Mouse (Mus musculus): Measurements from ENCODE around the gene Gm17026.

Gm17026 gene

GRCm38 (mm10) chr14:42259948-42260347 lies at the start of gene Gm17026:
TSS of gene Gm17026 (minus strand) at chr14:42260048.
- in situ Hi-C loops (cut with MboI, MseI), result loop anchor here (5.0 to 10.0 kb wide), 2 partner anchors 337 to 1425 kb away; partner anchors contain the start of gene Gm17124

GRCm38 (mm10) chr14:42297258-42297657 lies 37.4 kb upstream of the Gm17026 start, which contains the start of gene Gm9611:
TSS of gene Gm9611 (minus strand) at chr14:42297358.
- in situ Hi-C loops (cut with MboI, MseI), result loop anchor here (5.0 kb wide), 1 partner anchor 345 kb away; the partner anchor contains the start of gene Gm3633

- in situ Hi-C loops (cut with MboI, MseI), result loop anchor here (10.0 kb wide), 1 partner anchor 702 kb away; no protein-coding TSS in a partner anchor
These were observed 42.9 kb downstream of the Gm17026 start for GRCm38 (mm10) chr14:42216766-42217537.
